Mouse (Mus musculus) megakaryocyte progenitor cell, adult 5-6 weeks (primary cell): ENCODE measurements around the gene Nf1. TPM values are rescaled to one million over a fixed set of nuclear protein-coding genes. Genes with fewer than 3 reads are reported as not detected.
"Not testable (repeated sequence)": the region's sequence is repeated elsewhere in the genome, so short reads cannot be mapped to it uniquely, and the experiment has no call there.

Experiments used
- ATAC-seq: replicated peaks from 2 replicates; pipeline ENCODE4 v1.8.0; 2016; ENCODE audit warnings: mild to moderate bottlenecking, moderate TSS enrichment, inconsistent platforms; ENCODE audit not compliant: poor library complexity
- total RNA-seq, 2 experiments: library from RNA; stranded (forward) in 1 of 2; stranded (reverse) in 1 of 2; fragments of 157-497, 149-512 nt in 1 of 2; fragments of 200-1000 nt in 1 of 2; gene quantifications; 2 replicates each; pipeline versions ENCODE4 v1.2.3 to v1.2.4; 2015 to 2017

The Nf1 gene
- 20.8 and 26.1 TPM in 2 replicates for total RNA-seq (2015)
- 6.7 and 9.6 TPM in 2 replicates for total RNA-seq (2017)

DNA sequence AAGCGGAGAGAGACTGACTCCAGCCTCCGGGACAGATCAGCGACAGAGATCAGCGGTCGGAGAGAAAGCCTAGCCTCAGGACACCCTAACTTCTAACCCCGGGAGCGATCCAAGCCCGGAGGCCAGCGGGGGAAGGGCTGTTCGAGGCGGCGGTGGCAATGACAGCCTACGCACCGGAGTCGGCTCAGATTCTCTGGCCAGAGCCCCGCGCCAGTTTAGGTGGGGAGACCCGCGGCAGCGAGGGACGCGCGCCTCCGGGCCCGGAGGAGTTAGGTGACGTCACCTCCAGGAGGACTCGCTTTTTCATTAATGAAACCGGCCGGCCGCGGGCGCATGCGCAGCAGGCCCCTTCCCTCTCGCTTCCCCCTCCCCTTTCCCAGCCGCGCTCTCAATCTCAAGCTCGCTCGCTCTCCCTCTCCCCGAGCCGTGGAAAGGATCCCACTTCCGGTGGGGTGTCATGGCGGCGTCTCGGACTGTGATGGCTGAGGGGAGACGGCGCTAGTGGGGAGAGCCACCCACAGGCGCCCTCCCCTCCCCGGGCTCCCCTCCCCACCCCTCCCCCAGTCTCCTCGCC lies at the start of gene Nf1:
Gene Nf1 (plus strand): TSS at position 460 of the 574 bp plus-strand sequence.
- peak; percentile 93 for ATAC-seq

DNA sequence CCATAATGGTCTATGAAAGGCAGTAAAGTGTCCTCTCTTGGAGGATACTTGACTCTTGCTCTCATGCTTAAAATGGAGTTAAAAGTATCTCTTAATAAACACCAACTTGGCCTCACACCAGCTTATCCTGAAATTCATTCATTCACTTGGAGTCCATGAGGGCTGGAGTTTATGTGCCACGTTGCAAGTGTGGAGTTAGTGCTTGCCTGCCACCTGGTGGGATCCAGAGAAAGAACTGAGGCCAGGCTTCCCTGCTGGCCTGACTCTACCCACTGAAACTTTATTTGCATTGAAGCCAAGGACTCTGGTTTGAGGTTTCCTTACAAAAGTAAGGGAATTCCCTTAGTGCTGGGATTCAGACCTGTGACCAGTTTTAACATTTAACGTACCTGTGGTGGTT lies 49.0 kb upstream of the Nf1 start:
- peak; percentile 38; the same call in 1 of the 2 replicates for ATAC-seq

DNA sequence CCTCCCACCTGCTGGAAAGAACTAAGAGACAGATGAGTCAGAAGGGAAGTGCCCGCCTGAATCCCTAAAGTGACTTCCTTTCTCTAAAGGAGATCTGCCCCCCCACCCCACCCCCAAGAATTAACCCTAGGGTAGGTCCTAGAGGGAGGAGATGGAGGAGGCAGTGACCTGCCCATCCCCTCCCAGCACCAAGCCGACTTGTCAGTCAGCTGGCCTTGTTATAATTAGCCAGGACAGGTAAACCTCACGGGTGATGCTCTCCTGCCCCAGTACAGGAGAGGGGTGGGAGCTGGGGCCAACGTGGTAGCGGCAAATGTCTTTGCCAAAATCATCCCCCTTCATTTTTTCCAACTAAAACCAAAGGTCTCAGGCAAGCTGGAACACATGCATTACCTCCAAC lies 47.8 kb upstream of the Nf1 start:
- ATAC-seq, result no peak

DNA sequence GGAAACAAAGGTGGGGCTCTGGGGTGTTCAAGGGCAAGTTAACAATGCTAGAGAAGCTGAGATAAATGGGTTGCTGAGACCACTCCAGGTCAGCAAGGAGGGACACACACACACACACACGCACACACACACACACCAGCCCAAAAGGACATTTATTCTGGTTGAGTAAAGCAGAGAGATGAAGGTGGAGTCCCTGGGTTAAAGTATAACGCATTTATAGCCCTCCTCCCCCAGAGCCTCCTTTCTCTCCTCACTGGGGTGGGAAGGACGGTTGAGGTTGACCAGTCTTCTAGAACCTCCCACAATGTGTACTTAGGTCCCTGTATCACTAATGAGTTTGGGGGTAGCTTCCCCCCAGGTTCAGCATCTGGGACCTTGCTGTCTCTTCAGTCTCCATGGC lies 47.4 kb upstream of the Nf1 start:
- ATAC-seq, result no peak

DNA sequence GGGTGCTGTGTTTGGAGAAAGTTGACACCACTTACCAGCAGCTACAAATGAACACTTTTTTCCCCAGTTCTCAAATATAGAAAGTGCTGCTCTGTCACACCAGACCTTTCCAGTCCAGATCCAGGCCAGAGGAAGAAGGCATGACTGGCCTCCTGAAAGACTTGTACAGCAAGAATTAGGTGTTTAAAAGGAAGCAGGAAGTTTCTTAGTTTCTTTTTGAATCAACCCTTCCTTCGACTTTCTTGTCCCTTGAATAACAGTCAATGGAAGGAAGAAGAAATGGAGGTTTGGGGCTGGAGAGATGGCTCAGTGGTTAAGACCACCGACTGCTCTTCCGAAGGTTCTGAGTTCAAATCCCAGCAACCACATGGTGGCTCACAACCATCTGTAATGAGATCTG lies 46.5 kb upstream of the Nf1 start:
- ATAC-seq, result no peak

DNA sequence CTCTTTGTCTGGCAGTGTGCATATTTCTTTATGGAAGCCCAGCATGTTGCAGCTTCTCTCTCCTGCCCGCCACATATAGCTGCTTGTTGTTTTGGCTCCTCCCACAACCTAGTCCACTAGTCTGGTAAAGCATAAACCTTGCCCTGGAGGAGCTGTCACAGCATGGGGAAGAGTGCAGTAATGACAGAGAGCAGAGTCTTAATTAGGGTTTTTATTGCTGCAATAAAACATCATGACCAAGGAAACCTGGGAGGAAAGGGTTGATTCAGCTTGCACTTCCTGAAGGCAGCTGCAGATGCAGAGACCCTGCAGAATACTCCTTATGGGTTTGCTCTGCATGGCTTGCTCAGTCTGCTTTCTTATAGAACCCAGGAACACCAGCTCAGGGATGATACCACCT lies 45.5 kb upstream of the Nf1 start:
- ATAC-seq, result no peak

DNA sequence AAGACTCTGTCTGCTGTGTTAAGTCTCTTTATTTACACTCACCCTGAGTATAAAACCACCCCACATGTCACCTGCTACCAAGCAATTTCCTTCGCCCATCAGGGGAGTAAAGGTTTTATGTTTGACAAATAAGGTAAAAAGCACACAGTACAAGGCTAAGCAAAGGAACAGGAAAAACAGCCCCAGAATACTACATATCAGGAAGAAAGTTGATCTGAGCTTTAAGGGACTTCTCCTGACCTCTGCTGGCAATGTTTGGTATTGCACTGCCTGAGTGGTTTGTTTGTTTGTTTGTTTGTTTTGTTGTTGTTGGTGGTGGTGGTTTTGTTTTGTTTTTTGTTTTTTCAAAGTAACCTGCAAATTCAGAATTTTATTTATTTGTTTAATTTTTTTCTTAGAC lies 43.3 kb upstream of the Nf1 start:
- ATAC-seq, result peak; percentile 70

DNA sequence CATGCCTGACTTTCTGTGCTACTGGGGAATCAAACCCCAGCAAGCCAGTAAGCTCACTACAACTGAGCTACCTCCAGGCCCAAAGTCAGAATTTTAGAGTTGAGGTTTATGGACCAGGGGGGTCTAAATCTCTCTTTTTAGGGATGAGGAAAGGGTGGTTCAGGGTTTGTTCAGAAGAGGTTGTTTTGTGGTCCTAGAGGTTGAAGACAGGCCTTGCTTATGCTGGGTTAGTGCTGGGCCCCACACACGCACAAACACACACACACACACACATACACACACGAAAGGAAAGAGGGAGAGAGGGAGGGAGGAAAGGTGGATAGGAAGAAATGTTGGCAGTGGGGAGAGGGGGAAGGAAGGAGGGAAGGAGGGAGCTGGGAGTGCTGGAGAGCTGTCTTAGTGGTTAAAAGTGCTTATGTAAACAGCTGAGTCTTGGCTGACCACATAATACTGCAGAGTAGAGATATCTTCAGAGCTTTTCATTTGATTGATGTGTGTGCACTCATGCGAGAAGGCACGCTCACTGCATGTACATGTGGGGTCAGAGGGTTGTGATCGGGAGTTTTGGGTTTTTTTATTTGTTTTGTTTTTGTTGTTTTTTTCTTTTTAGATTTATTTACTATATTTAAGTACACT lies 42.5 kb upstream of the Nf1 start, which contains the start of gene Gm9964:
Gene Gm9964 (minus strand): TSS at position 51 of the 636 bp plus-strand sequence.
- ATAC-seq, result peak; percentile 44

DNA sequence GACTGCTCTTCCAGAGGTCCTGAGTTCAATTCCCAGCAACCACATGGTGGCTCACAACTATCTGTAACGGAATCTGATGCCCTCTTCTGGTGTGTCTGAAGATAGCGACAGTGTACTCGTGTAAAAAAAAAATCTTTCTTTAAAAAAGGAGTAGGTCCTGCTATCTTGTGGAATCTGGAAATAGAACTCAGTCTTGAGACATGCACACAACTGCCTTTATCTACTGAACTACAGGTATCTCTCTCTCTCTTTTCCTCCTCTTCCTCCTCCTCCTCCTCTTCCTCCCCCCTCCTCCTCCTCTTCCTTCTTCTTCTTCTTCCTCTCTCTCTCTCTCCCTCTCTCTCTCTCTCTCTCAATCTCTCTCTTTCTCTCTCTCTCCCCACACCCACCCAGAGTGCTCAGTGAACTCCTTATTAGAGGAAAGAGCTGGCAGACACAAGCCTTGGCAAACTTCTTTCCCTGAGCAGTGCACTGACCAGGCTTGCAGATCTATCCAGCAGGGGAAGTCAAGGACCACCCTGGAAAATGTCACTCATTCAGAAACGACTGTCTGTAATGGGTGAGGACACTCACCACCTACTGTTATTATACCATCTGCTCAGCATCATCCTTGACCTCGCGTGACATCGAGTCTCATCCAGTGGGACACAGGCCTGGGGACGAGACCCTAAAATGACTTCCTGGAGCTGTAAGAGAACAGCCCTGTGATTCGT lies 39.6 kb upstream of the Nf1 start:
- ATAC-seq, result no peak

DNA sequence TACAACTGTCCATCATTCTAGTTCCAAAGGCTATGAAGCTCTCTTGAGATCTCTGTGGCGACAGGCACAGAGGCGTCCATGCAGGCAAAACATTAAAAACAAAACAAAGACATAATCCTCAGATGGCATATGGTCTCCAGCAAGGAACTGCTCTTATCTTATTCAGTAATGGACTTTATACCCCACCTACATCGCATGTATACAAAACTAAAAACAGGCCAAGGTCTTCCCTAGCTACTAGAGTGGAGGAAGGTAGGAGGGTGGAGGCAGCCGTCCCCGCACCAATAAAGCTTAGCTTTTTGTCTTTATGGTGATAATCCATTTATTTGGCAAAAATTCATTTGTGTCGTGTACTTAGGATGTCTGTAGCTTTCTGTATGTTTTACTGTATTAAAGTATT lies 36.4 kb upstream of the Nf1 start:
- ATAC-seq, result no peak

DNA sequence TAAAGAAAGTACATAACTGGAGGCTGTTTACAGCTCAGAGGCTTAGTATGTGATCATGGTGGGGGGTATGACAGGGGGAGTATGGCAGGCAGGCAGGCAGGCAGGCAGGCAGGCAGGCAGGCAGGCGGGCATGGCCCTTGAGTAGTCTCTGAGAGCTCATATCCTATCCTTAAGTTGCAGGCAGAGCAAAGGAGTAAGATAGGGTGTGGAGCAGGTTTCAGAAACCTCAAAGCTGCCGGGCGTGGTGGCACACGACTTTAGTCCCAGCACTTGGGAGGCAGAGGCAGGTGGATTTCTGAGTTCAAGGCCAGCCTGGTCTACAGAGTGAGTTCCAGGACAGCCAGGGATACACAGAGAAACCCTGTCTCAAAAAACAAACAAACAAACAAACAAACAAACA lies 35.2 kb upstream of the Nf1 start:
- ATAC-seq, result not testable (repeated sequence)

DNA sequence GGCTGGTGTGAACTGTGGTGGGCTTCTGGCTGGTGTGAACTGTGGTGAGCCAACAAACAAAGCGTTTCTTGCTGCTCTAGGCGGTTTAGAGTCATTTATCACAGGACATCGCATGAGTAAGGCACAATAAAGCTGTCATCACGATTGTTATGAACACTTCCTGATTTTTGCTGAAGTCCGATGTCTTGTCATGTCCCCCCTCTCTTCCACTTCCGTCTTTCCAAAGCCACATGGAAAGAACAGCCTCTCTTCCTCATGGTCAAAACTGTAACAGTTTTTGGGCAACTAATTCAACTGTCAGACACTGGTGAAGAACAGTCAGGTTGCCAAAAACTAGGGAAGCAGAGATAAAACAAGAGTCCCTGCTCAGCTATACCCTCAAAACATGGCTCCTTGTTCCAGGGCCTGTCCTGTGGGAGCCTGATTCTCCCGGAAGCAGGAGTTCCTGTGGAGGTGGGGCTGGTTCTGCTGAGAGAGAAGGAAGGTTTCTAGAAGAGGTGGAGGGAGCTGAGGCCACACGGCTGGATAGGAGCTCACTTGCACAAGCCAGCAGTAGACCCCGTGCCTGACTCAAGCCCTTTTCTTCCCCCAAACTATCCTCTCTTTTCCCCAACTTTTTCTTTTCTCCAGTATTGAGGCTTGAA lies 33.7 kb upstream of the Nf1 start:
- ATAC-seq, result peak; percentile 49

DNA sequence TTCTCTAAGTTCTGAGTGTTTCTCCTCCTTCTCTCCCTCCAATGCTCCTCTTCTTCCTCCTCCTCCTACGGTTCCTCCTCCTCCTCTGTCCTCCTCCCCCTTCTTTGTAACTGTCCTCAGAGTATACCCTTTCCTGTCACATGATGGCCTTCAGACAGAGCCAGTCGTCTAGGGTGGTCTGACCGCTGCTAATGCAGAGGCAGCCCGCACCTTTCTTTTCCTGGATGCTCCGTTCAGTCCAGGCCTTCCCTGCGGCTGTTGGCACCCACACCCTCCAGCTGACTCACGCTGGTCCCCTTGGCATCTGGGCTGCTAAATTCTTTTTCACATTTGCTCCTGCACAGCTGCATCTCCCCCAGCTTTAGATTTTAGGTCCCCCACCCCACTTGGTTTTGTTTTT lies 33.0 kb upstream of the Nf1 start:
- peak; percentile 47 for ATAC-seq

DNA sequence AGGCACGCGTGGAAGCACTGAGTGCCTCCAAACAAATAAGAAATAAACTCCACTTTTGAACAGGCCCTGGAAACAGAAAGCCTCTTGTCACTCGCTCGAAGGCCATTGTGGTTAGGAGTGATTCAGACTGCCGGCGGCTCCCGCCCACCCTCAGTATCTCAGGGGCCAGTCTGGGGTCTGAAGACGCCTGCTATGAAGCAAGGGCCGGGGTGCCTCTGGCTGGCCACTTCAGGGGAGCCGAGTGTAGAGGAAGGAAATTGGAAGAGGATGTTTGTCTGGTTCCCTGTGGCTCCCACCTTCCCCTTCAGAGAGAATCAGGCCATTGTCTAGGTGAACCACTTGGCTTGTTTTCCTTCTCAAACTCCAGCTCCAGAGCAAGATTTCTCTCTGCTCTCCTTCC lies 32.5 kb upstream of the Nf1 start:
- peak; percentile 67 for ATAC-seq

DNA sequence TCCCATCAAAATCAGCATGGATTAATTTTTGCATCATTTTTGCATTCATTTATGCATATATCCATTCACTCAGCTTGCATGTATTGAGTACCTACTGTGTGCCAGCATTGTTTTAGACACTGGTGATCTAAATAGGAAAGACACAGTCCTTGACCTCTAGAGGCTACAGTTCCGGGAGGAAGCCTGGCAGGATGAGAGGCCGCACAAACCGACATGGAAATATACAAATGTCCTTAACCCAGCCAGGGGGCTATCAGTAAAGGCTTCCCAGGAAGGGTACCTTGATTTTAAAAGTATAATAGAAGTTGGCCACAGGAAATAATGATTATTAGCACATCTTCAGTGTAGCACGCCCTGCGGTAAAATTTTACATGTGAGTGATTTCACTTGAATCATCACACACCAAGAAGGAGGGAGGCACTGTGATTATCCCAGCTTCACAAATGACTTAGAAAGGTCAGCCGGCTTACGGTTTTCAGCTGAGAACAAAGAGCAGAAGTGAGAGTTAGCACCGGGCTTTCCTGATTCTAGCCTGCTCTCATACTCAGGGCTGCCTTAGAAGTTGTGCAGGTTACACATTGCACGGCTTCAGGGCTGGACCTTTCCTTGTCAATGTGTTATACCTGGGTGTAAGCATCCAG lies 31.8 kb upstream of the Nf1 start:
- ATAC-seq, result no peak

DNA sequence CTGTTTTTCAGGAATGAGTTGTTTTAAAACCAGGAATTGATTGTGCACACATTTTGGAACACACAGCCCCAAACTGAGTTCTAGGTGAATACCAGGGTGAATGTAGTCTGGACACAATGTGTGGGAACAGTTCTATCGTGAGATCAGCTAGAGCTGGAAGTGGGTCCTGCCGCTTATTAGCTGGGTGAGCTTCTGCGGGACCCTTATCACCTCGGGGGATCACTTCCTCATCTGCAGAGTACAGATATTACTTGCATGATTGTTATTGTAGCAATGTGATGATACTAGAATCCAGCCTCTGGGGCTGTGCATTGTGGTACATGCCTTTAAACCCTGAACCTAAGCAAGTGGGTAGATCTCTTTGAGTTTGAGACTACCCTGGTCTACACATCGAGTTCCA lies 29.0 kb upstream of the Nf1 start:
- ATAC-seq, result no peak

DNA sequence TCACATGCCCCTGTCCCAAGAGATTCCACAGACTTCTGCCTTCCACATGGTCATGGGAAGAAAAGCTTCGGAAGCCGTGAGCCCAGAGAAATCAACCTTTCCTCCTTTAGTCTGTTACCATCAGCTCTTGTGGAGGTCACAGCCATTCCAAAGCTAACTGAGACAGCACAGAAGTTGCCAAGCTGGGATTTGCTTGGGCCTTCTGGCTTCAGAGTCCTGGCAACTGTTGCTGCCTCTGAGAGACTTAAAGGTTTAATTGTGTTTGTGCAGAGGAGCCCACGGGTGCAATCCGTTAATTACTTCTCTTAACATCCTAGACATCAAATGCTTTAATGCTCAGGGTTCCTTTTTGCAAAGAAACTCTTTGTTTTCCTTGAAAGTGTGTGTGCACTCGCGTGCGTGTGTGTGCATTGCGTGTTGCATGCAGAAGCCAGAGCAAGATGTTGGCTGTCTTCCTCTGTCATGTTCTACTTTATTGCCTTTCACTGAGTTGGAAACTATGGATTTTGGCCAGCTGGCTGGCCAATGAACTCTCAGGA lies 22.6 kb upstream of the Nf1 start:
- ATAC-seq, result no peak

DNA sequence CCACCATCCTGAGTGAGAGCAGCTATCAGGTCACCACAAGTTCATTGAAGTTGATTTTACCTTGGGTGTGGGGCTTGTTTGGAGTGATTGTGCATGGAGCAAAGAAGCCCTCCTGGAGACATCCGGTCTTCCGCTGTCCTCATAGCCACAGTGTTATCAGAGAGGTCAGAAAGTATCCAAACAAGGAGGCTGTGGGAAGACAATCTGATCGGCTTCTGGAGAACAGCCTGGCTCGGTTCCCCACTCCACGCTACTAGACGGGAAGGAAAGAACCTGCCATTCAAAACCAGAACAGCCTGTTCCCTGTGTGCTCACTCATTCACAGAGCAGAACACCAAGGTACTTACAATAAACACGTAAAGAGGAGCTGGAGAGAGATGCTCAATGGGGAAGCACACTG lies 19.7 kb upstream of the Nf1 start:
- ATAC-seq, result no peak

DNA sequence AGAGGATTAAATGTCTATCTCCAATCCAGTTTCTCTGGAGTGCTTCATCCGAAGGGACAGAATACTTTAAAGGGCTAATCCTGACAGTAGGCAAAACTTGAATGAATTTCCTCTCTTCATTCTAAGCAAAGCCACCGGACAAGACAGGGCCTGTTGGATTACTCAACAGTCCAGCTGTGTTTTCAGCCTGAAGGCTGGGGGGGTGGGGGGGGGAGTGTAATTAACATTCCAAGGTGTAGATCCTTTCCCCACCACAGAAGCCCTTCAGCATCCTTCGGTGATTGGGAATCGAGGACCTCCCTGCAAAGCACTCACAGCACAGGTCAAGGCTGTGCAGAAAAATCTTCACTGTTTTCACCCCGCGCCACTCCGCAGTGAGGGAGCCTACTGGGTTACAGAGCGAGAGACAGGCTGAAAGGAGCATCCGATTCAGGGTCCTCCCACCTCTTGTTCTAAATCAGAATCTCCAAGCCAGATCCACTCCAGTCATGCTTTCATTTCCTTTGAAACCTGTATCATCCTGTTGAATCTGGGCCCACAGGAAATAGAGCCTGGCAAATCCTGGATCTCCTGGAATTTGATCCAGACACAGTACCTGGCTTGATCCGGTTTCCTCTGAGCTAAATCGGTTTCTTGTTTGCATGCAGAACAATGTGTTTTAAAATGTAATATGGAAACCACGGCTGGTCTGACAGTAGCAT lies 15.4 kb upstream of the Nf1 start:
- ATAC-seq, result no peak

DNA sequence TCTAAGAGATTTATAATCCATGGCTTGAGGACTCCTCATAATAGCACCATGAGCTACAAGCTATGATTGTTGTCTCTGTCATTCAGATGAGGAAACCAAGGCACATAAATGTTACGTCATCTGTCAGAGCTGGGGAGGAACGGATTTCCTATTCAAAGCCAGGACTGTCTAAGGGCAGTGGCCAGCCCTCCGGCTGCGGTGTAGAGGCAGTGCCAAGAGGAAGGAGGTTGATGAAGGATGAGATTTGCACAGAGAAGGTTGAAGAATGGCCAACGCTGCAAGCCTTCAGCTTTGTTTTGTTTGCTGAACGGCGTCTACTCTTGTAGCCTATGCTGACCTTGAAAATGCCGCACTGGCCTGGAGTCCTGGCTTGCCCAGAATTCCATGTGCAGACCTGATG lies 13.8 kb upstream of the Nf1 start:
- peak; percentile 42; the same call in 1 of the 2 replicates for ATAC-seq
